Mouse (Mus musculus) 416B (cell line): Measurements from ENCODE around the gene Dpysl4.

Source experiments
- DNase-seq: peaks from one replicate; pipeline ENCODE4 v3.0.0; 2011; ENCODE audit warnings: low read depth

The Dpysl4 gene

GRCm38 (mm10) chr7:139085629-139086194, at the start of gene Dpysl4:
Gene Dpysl4 (plus strand): TSS chr7:139086001.
- no peak for DNase-seq

DNA sequence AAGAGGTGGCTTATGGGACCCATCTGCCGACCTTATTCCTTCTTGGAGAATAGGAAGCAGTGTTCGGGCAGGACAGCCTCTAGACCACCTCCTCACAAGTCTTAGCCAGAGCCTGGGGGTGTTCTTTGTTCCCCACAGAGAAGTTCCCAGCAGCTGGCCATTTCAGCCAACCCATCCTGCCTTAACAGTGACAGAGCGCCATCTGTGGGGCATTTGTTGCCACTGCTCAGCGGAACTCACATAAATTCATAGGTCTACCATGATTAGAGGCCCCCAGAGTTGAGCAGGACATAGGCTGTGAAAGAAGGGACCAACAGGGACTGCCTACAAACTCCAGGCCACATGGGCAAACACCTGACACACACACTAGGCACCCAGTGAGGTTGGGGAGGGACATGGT, 22.4 kb upstream of the Dpysl4 start:
- peak; percentile 55 for DNase-seq

GRCm38 (mm10) chr7:139068182-139068623, 17.6 kb upstream of the Dpysl4 start:
- DNase-seq = peak; percentile 74

- DNase-seq = no peak
Observed at GRCm38 (mm10) chr7:139074189-139074588, 11.6 kb upstream of the Dpysl4 start.

- no peak for DNase-seq
Observed at GRCm38 (mm10) chr7:139075054-139075794, 10.6 kb upstream of the Dpysl4 start.

DNA sequence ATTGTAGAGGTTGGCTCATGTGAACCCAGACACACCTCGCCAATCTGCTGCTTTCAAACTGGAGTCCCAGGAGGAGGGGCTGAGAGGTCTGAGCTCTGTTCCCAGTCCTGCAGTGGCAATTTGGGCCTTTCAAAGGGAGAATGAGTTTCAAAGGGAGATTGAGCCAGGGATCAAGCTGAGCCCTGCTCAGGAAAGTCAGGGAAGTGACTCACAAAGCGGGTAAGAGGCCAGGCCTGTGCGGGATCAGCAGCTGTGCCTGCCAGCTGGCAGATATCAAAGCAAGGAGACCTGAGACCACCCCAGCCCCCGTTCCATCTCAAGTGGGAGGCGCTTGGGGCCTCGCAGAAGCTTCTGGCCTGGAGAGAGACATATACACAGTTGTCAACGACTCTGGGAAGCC, 8.5 kb upstream of the Dpysl4 start:
- DNase-seq = no peak

DNA sequence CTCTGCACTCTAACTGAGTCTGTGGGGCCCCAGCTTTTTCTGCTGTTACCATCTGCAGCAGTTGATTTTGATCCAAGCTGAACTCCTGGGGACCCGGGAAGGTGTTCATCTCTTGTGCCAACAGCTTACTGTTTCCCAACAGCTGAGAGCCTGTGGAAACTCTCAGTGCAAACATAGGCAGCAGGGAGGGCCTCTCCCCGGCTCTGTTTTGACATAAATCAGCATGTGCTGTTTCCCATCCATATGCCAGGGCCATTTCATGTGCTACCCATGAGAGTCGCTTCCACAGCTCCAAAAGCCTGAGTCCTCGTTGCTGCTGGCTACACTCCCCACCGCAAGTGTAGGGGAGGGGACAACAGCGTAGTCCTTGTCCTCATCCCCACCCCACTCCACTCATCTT, 7.6 kb upstream of the Dpysl4 start:
- DNase-seq = no peak

- DNase-seq = no peak
Observed at GRCm38 (mm10) chr7:139079141-139079540, 6.7 kb upstream of the Dpysl4 start.

DNA sequence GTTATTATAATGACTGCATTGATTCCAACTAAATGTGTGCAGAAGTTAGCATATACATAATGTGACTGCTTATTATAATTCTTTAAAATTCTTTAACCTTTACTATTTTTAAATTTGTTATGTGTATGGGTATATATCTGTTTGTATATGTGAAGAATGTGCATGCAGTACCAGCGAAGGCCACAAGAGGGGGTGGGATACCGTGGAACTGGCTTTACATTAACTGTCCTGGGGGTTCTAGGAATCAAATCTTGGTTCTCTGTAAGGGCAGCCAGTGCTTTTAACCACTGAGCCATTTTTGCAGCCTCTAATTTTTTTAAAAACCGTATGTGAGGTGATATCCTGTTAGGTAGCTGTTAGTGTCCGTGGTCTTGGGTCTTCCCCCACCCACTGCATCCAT, 5.1 kb upstream of the Dpysl4 start:
- DNase-seq = peak; percentile 5

DNA sequence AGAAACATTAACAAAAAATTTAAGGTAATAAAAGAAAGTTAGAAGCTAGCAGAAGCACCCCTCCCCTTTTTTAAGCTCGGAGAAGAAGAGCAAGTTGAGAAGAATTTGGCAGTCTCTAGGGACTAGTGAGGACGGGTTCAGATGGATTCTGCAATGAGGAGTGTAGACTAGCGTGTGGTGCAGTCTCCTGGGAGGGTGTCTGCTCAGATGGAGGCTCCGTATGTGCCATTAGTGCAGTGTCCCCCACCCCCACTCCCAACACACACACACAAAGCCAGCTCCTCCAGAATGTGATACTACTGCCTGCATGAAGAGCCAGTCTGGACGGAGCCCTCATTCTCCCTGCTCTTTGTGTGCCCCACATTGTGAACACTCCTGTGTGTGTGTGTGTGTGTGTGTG, 4.6 kb upstream of the Dpysl4 start:
- DNase-seq = no peak

DNA sequence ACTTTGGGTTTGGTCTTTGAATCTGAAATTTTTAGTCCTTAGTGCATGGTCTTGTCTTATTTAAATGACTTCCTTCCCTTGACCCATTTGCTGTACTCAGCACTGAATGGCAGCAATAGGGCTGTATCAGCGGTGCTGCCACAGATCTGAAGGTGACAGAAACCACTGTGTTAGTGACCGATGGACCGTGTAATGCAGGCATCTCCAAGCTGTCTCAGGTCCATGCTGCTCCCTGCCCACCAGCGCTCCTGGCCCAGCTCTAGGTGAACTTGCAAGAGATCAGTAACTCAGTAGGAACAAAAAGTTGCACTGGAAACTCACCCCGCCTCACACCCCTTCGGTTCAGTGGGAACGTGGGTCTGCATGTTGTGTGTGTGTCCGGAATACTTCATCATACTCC, 3.5 kb upstream of the Dpysl4 start:
- DNase-seq = no peak

DNA sequence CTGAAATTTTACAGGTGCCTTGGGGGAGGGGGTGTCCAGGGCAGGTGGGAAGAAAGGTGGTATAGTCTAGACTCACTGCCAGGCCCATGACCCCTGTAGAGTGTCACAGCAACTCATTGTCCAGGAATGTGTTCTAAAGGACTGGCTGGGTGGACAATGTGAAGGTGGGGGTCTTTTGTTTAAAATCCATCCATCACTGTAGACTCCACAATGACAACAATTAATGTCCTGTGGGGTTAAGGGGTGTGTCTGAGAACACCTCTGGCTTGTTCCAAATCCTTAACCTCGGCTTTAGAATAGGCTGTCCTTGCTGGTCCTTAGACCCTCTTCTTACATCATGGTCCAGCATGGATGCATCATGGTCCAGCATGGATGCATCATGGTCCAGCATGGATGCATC, 1.5 kb upstream of the Dpysl4 start:
- no peak for DNase-seq

DNA sequence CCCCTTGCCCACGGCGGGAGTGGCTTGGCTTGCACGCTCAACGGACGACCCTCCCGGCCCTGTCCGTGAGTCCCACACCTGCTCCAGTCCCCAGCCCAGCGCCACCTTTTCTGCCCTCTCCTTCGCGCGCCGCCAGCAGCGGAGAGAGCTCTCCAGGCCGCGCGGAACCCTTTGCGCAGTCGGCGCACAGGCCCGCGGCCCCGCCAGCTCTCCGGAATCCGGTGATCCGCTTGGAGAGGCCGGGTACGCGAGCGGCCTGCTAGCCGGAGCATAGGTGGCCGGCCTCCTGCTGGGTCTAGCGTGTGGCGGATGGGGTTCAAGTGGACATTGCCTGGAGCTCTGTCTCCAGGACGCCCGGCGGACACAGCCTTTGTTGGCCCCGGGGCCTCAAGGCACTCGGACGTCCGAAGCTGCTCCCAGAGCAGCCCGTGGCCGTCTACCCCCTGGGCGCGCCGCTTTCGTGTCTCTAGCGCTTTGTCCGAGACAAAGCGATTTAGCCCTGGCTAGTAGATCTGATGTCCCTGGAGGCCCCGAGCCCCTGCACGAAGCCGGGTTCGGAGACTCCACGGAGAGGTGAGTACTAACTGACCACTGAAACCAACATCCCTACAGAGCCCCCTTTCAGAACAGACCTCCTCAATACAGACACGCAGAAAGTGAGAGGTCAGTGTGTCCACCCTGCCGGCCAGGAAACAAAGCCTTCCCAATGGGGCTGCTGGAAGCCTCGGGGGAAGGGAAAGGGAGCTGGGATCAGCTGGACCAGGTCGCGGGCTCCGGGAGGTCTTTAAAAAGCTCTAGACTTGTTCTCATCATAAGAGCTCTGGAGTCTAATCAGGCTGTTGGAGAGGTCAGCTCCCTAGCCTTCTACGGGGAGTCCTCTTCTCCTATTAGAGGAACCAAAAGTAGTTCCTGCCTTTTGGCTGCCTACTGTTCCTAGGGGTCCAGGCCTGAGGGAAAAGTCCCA, 676 bp downstream of the Dpysl4 start:
- DNase-seq = no peak

GRCm38 (mm10) chr7:139087801-139088200, 2.0 kb downstream of the Dpysl4 start:
- no peak for DNase-seq

- no peak for DNase-seq
Observed at GRCm38 (mm10) chr7:139089892-139090874, 4.4 kb downstream of the Dpysl4 start.

GRCm38 (mm10) chr7:139091681-139092080, 5.9 kb downstream of the Dpysl4 start:
- no peak for DNase-seq

- no peak for DNase-seq
Observed at GRCm38 (mm10) chr7:139092676-139093075, 6.9 kb downstream of the Dpysl4 start.

- no peak for DNase-seq
Observed at GRCm38 (mm10) chr7:139093124-139093523, 7.3 kb downstream of the Dpysl4 start.

DNA sequence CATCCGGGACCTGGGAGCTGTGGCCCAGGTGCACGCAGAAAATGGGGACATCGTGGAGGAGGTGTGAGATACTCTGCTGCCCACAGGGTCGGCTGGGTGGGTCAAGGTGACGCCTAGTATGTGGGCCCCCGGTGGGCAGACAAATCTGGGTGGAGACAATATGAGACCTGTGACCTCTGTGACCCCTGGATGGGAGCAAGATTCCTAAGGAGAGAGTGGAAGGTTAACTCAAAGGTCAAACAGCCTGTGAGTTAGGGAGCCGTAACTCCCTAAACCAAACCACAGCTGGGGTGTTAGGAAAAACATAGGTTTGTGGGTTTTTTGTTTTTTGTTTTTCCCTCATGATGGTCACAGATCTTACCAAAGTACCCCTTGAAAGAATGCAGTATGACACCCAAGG, 8.0 kb downstream of the Dpysl4 start:
- DNase-seq = no peak

DNA sequence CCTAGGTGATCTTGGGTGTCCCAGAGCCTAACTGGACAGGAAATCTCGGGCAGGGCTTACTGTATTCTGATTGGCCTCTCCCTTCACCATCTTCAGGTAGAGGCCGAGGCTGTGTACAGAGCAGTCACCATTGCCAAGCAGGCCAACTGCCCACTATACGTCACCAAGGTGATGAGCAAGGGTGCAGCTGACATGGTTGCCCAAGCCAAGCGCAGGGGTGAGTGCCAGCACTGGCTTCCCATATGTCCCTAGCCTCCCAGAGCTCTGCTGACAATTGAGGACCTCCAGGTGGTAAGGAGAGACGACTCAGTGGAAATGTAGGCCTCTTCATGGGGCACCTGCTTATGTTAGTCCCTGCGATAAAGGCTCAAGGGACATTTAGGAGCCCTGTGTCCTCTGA, 9.0 kb downstream of the Dpysl4 start:
- DNase-seq = no peak

- DNase-seq = no peak
Observed at GRCm38 (mm10) chr7:139095282-139095681, 9.5 kb downstream of the Dpysl4 start.

- DNase-seq = no peak
Observed at GRCm38 (mm10) chr7:139096399-139096798, 10.6 kb downstream of the Dpysl4 start.
